Mouse (Mus musculus) neural tube, embryonic 12.5 days (tissue): ENCODE results near the gene Apol8. TPM values are rescaled to one million over a fixed set of nuclear protein-coding genes. Genes with fewer than 3 reads are reported as not detected.

ENCODE experiments used
- ATAC-seq: fragments of 200-750 bp; cut with Nextera tagmentation; 2 replicates; pipeline ENCODE4 v1.8.0; 2017; ENCODE audit warnings: low read depth, mild to moderate bottlenecking, moderate TSS enrichment, moderate library complexity; ENCODE audit not compliant: low FRiP score
- H3K27ac ChIP-seq: fragments of 300-500 bp; sonication (generic); 2 replicates; pipeline ENCODE4 v1.5.1; 2016
- H3K27me3 ChIP-seq: fragments of 300-500 bp; sonication (generic); replicated peaks from 2 replicates; pipeline ENCODE4 v1.6.1; 2016; ENCODE audit warnings: mild to moderate bottlenecking
- H3K36me3 ChIP-seq: fragments of 300-500 bp; sonication (generic); 2 replicates; pipeline ENCODE4 v1.6.1; 2016; ENCODE audit warnings: mild to moderate bottlenecking
- H3K4me1 ChIP-seq: fragments of 300-500 bp; sonication (generic); 2 replicates; pipeline ENCODE4 v1.6.1; 2016
- H3K4me2 ChIP-seq: fragments of 300-500 bp; sonication (generic); replicated peaks from 2 replicates; pipeline ENCODE4 v1.6.1; 2016; ENCODE audit warnings: mild to moderate bottlenecking
- H3K4me3 ChIP-seq: fragments of 300-500 bp; sonication (generic); 2 replicates; pipeline ENCODE4 v1.5.1; 2016
- H3K9ac ChIP-seq: fragments of 300-500 bp; sonication (generic); 2 replicates; pipeline ENCODE4 v1.6.1; 2016; ENCODE audit warnings: mild to moderate bottlenecking
- H3K9me3 ChIP-seq: fragments of 300-500 bp; sonication (generic); 2 replicates; pipeline ENCODE4 v1.6.1; 2016; ENCODE audit warnings: mild to moderate bottlenecking
- WGBS: fragments of 180-500 bp; shearing (Covaris S2); methylation state at CpG from one replicate; pipeline ENCODE4 v1.1.7; 2016; 5-methylcytosine and 5-hydroxymethylcytosine counted together
- polyA plus RNA-seq: library from polyadenylated mRNA; unstranded; fragments of >200 nt; fragmentation: Nextera tagmentation; extraction: Ambion mirVana; gene quantifications from 2 replicates; pipeline ENCODE4 v1.2.1, GENCODE M21; 2016

Gene Apol8
- polyA plus RNA-seq, 1 experiment from 2014 or later, result 0.48 TPM

- no peaks in the 10 kb centered on the region for H3K4me1 ChIP-seq
- H3K4me3 ChIP-seq, result no peak overlapping the region
- no peaks in the 10 kb centered on the region for H3K27me3 ChIP-seq
- no peak overlapping the region for H3K4me2 ChIP-seq
- ATAC-seq, result no peak
- WGBS, result 85% methylated on average over 11 of the region's 11 CpGs
- no peak overlapping the region for H3K9ac ChIP-seq
- no peak overlapping the region for H3K27ac ChIP-seq
- H3K9me3 ChIP-seq, result no peaks in the 10 kb centered on the region
- H3K36me3 ChIP-seq, result peaks cover 96% of the 10 kb centered on the region
These were observed 25.7 kb upstream of the Apol8 start for GRCm38 (mm10) chr15:77782449-77783014.

GRCm38 (mm10) chr15:77775186-77775963 is 18.6 kb upstream of the Apol8 start:
- Histone ChIP-seq H3K9ac (no peak overlapping the region), H3K27ac (no peak overlapping the region), H3K9me3 (no peaks in the 10 kb centered on the region), H3K4me1 (no peaks in the 10 kb centered on the region), H3K36me3 (peaks cover 84% of the 10 kb centered on the region), H3K4me2 (no peak overlapping the region), H3K4me3 (no peak overlapping the region), H3K27me3 (no peaks in the 10 kb centered on the region)
- WGBS, result 71% methylated on average over 20 of the region's 20 CpGs
- no peak; the same call in 1 of the 2 replicates for ATAC-seq

- ATAC-seq, result no peak
- WGBS, result 97% methylated on average over 10 of the region's 10 CpGs
- no peak overlapping the region for H3K9ac ChIP-seq
- H3K4me2 ChIP-seq, result no peak overlapping the region
- H3K27ac ChIP-seq, result no peak overlapping the region
- no peaks in the 10 kb centered on the region for H3K9me3 ChIP-seq
- peaks cover 84% of the 10 kb centered on the region for H3K36me3 ChIP-seq
- H3K4me1 ChIP-seq, result no peaks in the 10 kb centered on the region
- H3K4me3 ChIP-seq, result no peak overlapping the region
- H3K27me3 ChIP-seq, result no peaks in the 10 kb centered on the region
These were observed 17.5 kb upstream of the Apol8 start for GRCm38 (mm10) chr15:77774303-77774702.

- H3K4me3 ChIP-seq, result no peak overlapping the region
- H3K27me3 ChIP-seq, result no peaks in the 10 kb centered on the region
- ATAC-seq, result no peak
- no peaks in the 10 kb centered on the region for H3K9me3 ChIP-seq
- no peaks in the 10 kb centered on the region for H3K4me1 ChIP-seq
- no peak overlapping the region for H3K27ac ChIP-seq
- no peak overlapping the region for H3K9ac ChIP-seq
- WGBS, result 94% methylated on average over 19 of the region's 19 CpGs
- no peak overlapping the region for H3K4me2 ChIP-seq
- H3K36me3 ChIP-seq, result peaks cover 86% of the 10 kb centered on the region
These were observed 16.5 kb upstream of the Apol8 start for GRCm38 (mm10) chr15:77773099-77773915.

GRCm38 (mm10) chr15:77770942-77771341 is 14.1 kb upstream of the Apol8 start:
- WGBS, result 92% methylated on average over 9 of the region's 9 CpGs
- no peaks in the 10 kb centered on the region for H3K4me1 ChIP-seq
- ATAC-seq, result no peak
- H3K9me3 ChIP-seq, result no peaks in the 10 kb centered on the region
- peaks cover 89% of the 10 kb centered on the region for H3K36me3 ChIP-seq
- no peak overlapping the region for H3K27ac ChIP-seq
- no peak overlapping the region for H3K4me2 ChIP-seq
- H3K9ac ChIP-seq, result no peak overlapping the region
- no peaks in the 10 kb centered on the region for H3K27me3 ChIP-seq
- no peak overlapping the region for H3K4me3 ChIP-seq

- WGBS, result 92% methylated on average over 5 of the region's 5 CpGs
- no peak overlapping the region for H3K27ac ChIP-seq
- no peaks in the 10 kb centered on the region for H3K4me1 ChIP-seq
- no peaks in the 10 kb centered on the region for H3K9me3 ChIP-seq
- no peak for ATAC-seq
- no peak overlapping the region for H3K4me2 ChIP-seq
- peaks cover 95% of the 10 kb centered on the region for H3K36me3 ChIP-seq
- no peak overlapping the region for H3K9ac ChIP-seq
- no peaks in the 10 kb centered on the region for H3K27me3 ChIP-seq
- no peak overlapping the region for H3K4me3 ChIP-seq
These were observed 13.5 kb upstream of the Apol8 start for GRCm38 (mm10) chr15:77770341-77770740.

- Histone ChIP-seq H3K4me3 (no peak overlapping the region), H3K27ac (no peak overlapping the region), H3K9me3 (no peaks in the 10 kb centered on the region), H3K36me3 (peaks cover 100% of the 10 kb centered on the region), H3K4me2 (no peak overlapping the region), H3K4me1 (no peaks in the 10 kb centered on the region), H3K27me3 (no peaks in the 10 kb centered on the region), H3K9ac (no peak overlapping the region)
- ATAC-seq, result no peak
- 91% methylated on average over 11 of the region's 11 CpGs for WGBS
These were observed 10.2 kb upstream of the Apol8 start for GRCm38 (mm10) chr15:77766981-77767380.

- Histone ChIP-seq H3K9ac (no peak overlapping the region), H3K27ac (no peak overlapping the region), H3K4me2 (no peak overlapping the region), H3K9me3 (no peaks in the 10 kb centered on the region), H3K36me3 (peaks cover 97% of the 10 kb centered on the region), H3K4me3 (no peak overlapping the region), H3K4me1 (no peaks in the 10 kb centered on the region), H3K27me3 (no peaks in the 10 kb centered on the region)
- 93% methylated on average over 16 of the region's 16 CpGs for WGBS
- no peak for ATAC-seq
These were observed 8.8 kb upstream of the Apol8 start for GRCm38 (mm10) chr15:77765484-77766093.

- Histone ChIP-seq H3K4me2 (no peak overlapping the region), H3K27ac (no peak overlapping the region), H3K4me3 (no peak overlapping the region), H3K9ac (no peak overlapping the region), H3K27me3 (no peaks in the 10 kb centered on the region), H3K36me3 (peaks cover 92% of the 10 kb centered on the region), H3K4me1 (no peaks in the 10 kb centered on the region), H3K9me3 (no peaks in the 10 kb centered on the region)
- 86% methylated on average over 13 of the region's 13 CpGs for WGBS
- ATAC-seq, result no peak
These were observed 7.7 kb upstream of the Apol8 start for GRCm38 (mm10) chr15:77764391-77765006.

GRCm38 (mm10) chr15:77763702-77764101 is 6.9 kb upstream of the Apol8 start:
- Histone ChIP-seq H3K27me3 (no peaks in the 10 kb centered on the region), H3K9ac (no peak overlapping the region), H3K4me3 (no peak overlapping the region), H3K36me3 (peaks cover 85% of the 10 kb centered on the region), H3K27ac (no peak overlapping the region), H3K4me1 (no peaks in the 10 kb centered on the region), H3K4me2 (no peak overlapping the region), H3K9me3 (no peaks in the 10 kb centered on the region)
- no peak for ATAC-seq
- 96% methylated on average over 11 of the region's 11 CpGs for WGBS

- ATAC-seq, result no peak
- Histone ChIP-seq H3K27ac (no peak overlapping the region), H3K9ac (no peak overlapping the region), H3K4me3 (no peak overlapping the region), H3K36me3 (peaks cover 78% of the 10 kb centered on the region), H3K4me1 (no peaks in the 10 kb centered on the region), H3K4me2 (no peak overlapping the region), H3K9me3 (no peaks in the 10 kb centered on the region), H3K27me3 (no peaks in the 10 kb centered on the region)
- WGBS, result 91% methylated on average over 16 of the region's 16 CpGs
These were observed 6.2 kb upstream of the Apol8 start for GRCm38 (mm10) chr15:77763050-77763449.
